Mouse (Mus musculus) kidney, adult 2 months (tissue): ENCODE data around the gene Rab3b. TPM values are rescaled to one million over a fixed set of nuclear protein-coding genes. Genes with fewer than 3 reads are reported as not detected.

ENCODE experiments used
- DNase-seq: peaks from one replicate; pipeline ENCODE4 v3.0.0; 2021
- H3K27ac ChIP-seq: fragments of 200-500 bp; 2 replicates; pipeline ENCODE4 v1.5.1; 2012; ENCODE audit warnings: low read depth, low read length, control low read depth, inconsistent platforms; ENCODE audit not compliant: insufficient read depth
- H3K27me3 ChIP-seq: fragments of 200-500 bp; replicated peaks from 2 replicates; pipeline ENCODE4 v1.6.1; 2012; ENCODE audit warnings: mild to moderate bottlenecking, moderate library complexity, low read length, inconsistent platforms; ENCODE audit not compliant: control insufficient read depth, insufficient read depth
- H3K36me3 ChIP-seq: fragments of 200-500 bp; 2 replicates; pipeline ENCODE4 v1.6.1; 2012; ENCODE audit warnings: mild to moderate bottlenecking, moderate library complexity, low read length, inconsistent platforms; ENCODE audit not compliant: control insufficient read depth, insufficient read depth
- H3K4me1 ChIP-seq: fragments of 200-500 bp; 2 replicates; pipeline ENCODE4 v1.6.1; 2011; ENCODE audit warnings: low read length; ENCODE audit not compliant: control insufficient read depth, insufficient read depth
- H3K4me3 ChIP-seq: fragments of 200-500 bp; 2 replicates; pipeline ENCODE4 v1.5.1; 2011; ENCODE audit warnings: mild to moderate bottlenecking, low read depth, low read length, control low read depth; ENCODE audit not compliant: insufficient read depth
- CTCF ChIP-seq: fragments of 200-500 bp; conservative IDR thresholded peaks from 2 replicates; pipeline ENCODE4 v1.5.1; 2011; ENCODE audit warnings: low read depth, mild to moderate bottlenecking, control low read depth, low read length, moderate library complexity, mixed read lengths; ENCODE audit not compliant: insufficient read depth, insufficient read length
- POLR2A ChIP-seq: fragments of 200-500 bp; IDR thresholded peaks from one replicate; pipeline ENCODE4 v1.6.1; 2011; ENCODE audit warnings: low read depth, low read length, control low read depth
- WGBS: fragments of 180-500 bp; shearing (Covaris S2); methylation state at CpG from one replicate; pipeline ENCODE4 v1.1.7; 2018; 5-methylcytosine and 5-hydroxymethylcytosine counted together
- polyA plus RNA-seq: library from polyadenylated mRNA; depleted of rRNA; stranded (reverse); fragments of >200 nt; gene quantifications from 2 replicates; pipeline ENCODE4 v1.2.3, GENCODE M21; 2012

Gene Rab3b
- polyA plus RNA-seq, 1 experiment = 22.2 TPM

GRCm38 (mm10) chr4:108866806-108867205 is 12.1 kb upstream of the Rab3b start:
- Histone ChIP-seq H3K4me1 (no peaks in the 10 kb centered on the region), H3K27me3 (no peaks in the 10 kb centered on the region), H3K36me3 (no peaks in the 10 kb centered on the region; the same call in 1 of the 2 replicates), H3K4me3 (no peak overlapping the region), H3K27ac (no peak overlapping the region)
- TF ChIP-seq CTCF (no peak), POLR2A (no peak)
- no peak for DNase-seq
- 86% methylated on average over 7 of the region's 7 CpGs for whole genome bisulfite sequencing

GRCm38 (mm10) chr4:108869730-108870374 is 9.0 kb upstream of the Rab3b start:
- H3K4me3 ChIP-seq = no peak overlapping the region

GRCm38 (mm10) chr4:108873746-108874145 is 5.1 kb upstream of the Rab3b start:
- Histone ChIP-seq H3K4me3 (no peak overlapping the region), H3K4me1 (no peaks in the 10 kb centered on the region), H3K36me3 (no peaks in the 10 kb centered on the region), H3K27me3 (no peaks in the 10 kb centered on the region), H3K27ac (no peak overlapping the region)
- no peak for DNase-seq
- WGBS = 90% methylated on average over 5 of the region's 5 CpGs
- no peak for TF ChIP-seq POLR2A
- no peak for TF ChIP-seq CTCF

More at GRCm38 (mm10) chr4:108869730-108870374, 9.0 kb upstream of the Rab3b start:
- H3K27ac ChIP-seq = no peak overlapping the region
- H3K4me1 ChIP-seq = no peaks in the 10 kb centered on the region
- WGBS = 34% methylated on average over 10 of the region's 10 CpGs
- H3K36me3 ChIP-seq = no peaks in the 10 kb centered on the region
- TF ChIP-seq CTCF (peak; percentile 97; the same call in 1 of the 2 replicates), POLR2A (no peak)
- no peaks in the 10 kb centered on the region for H3K27me3 ChIP-seq
- peak; percentile 88 for DNase-seq

- Histone ChIP-seq H3K27ac (no peak overlapping the region), H3K27me3 (peaks cover 2% of the 10 kb centered on the region; the same call in 1 of the 2 replicates), H3K36me3 (no peaks in the 10 kb centered on the region), H3K4me3 (no peak overlapping the region), H3K4me1 (no peaks in the 10 kb centered on the region)
- DNase-seq = no peak
- TF ChIP-seq CTCF (no peak), POLR2A (no peak)
- WGBS = 89% methylated on average over 6 of the region's 6 CpGs
Observed at GRCm38 (mm10) chr4:108877901-108878300, 962 bp upstream of the Rab3b start.

- H3K36me3 ChIP-seq = no peaks in the 10 kb centered on the region
- H3K27ac ChIP-seq = no peak overlapping the region
- H3K4me1 ChIP-seq = no peaks in the 10 kb centered on the region
- no peak for DNase-seq
- no peak overlapping the region for H3K4me3 ChIP-seq
- TF ChIP-seq CTCF (no peak), POLR2A (no peak)
- peaks cover 2% of the 10 kb centered on the region; the same call in 1 of the 2 replicates for H3K27me3 ChIP-seq
- 73% methylated on average over 13 of the region's 13 CpGs for WGBS
Observed at GRCm38 (mm10) chr4:108883815-108884214, 5.0 kb downstream of the Rab3b start.

- Histone ChIP-seq H3K4me3 (no peak overlapping the region), H3K4me1 (no peaks in the 10 kb centered on the region), H3K27ac (no peak overlapping the region), H3K27me3 (no peaks in the 10 kb centered on the region), H3K36me3 (no peaks in the 10 kb centered on the region)
- TF ChIP-seq POLR2A (no peak), CTCF (no peak)
- 90% methylated on average over 4 of the region's 4 CpGs for WGBS
- no peak for DNase-seq
Observed at GRCm38 (mm10) chr4:108887456-108887855, 8.6 kb downstream of the Rab3b start.

GRCm38 (mm10) chr4:108890876-108891275 is 12.0 kb downstream of the Rab3b start:
- no peaks in the 10 kb centered on the region for H3K4me1 ChIP-seq
- no peak for DNase-seq
- H3K4me3 ChIP-seq = no peak overlapping the region
- no peaks in the 10 kb centered on the region for H3K36me3 ChIP-seq
- 90% methylated on average over 6 of the region's 6 CpGs for WGBS
- no peaks in the 10 kb centered on the region; the same call in 1 of the 2 replicates for H3K27me3 ChIP-seq
- no peak overlapping the region for H3K27ac ChIP-seq
- TF ChIP-seq POLR2A = no peak
